Mouse (Mus musculus): ENCODE results near the gene Uvrag. TPM values are rescaled to one million over a fixed set of nuclear protein-coding genes. Genes with fewer than 3 reads are reported as not detected.

Gene Uvrag
- polyA plus RNA-seq, 1 experiment: 74.6 TPM

- no peak for TF ChIP-seq POLR2A (IDR thresholded peaks at IDR 0.05; ENCODE audit: control insufficient read depth, extremely low read depth, insufficient read depth, low read length, poor library complexity)
- TF ChIP-seq CTCF (IDR thresholded peaks at IDR 0.05; ENCODE audit: borderline replicate concordance, control insufficient read depth, extremely low read depth, insufficient read depth, low read length, poor library complexity): no peak
Measured at GRCm38 (mm10) chr7:99015419-99015818, 125.5 kb downstream of the Uvrag start.

DNA sequence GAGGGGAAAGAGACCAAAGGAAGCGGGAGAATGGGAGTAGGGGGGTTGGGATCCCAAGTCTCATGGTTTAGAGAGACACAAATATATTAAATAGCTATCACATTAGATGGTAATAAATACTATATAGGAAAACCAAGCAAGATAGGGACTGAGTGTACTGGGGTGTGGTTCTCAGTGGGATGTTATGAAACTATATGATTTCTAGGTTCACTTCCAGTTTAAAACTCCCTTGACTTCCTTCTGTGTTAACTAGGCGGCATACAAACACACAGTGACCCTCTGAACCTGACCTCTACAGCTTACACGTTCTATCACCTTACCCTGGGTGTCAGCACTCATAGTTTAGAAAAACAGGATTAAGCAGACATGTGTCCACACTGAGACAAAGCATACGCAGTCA, 126.3 kb downstream of the Uvrag start:
- Histone ChIP-seq H3K27ac (ENCODE audit: control insufficient read depth, insufficient read depth, low read length) (no peak overlapping the region), H3K4me3 (ENCODE audit: control insufficient read depth, insufficient read depth, low read length) (no peak overlapping the region), H3K36me3 (ENCODE audit: control insufficient read depth, insufficient read depth, low read length) (no peaks in the 10 kb centered on the region), H3K4me1 (replicated peaks; ENCODE audit: control insufficient read depth, insufficient read depth, low read length) (0 out of 2 replicates have a peak, but pooled peaks cover 4% of the 10 kb centered on the region), H3K27me3 (ENCODE audit: control insufficient read depth, insufficient read depth, low read length) (no peaks in the 10 kb centered on the region)
- TF ChIP-seq POLR2A (IDR thresholded peaks at IDR 0.05; ENCODE audit: control insufficient read depth, extremely low read depth, insufficient read depth, low read length, poor library complexity) (no peak), CTCF (IDR thresholded peaks at IDR 0.05; ENCODE audit: borderline replicate concordance, control insufficient read depth, extremely low read depth, insufficient read depth, low read length, poor library complexity) (no peak)
- WGBS: 97% methylated on average over 4 of the region's 4 CpGs
- DNase-seq: no peak

More at GRCm38 (mm10) chr7:99015419-99015818, 125.5 kb downstream of the Uvrag start:
- H3K27me3 ChIP-seq (ENCODE audit: control insufficient read depth, insufficient read depth, low read length): no peaks in the 10 kb centered on the region
- H3K4me3 ChIP-seq (ENCODE audit: control insufficient read depth, insufficient read depth, low read length): no peak overlapping the region
- no peak overlapping the region for H3K27ac ChIP-seq (ENCODE audit: control insufficient read depth, insufficient read depth, low read length)
- 0 out of 2 replicates have a peak, but pooled peaks cover 4% of the 10 kb centered on the region for H3K4me1 ChIP-seq (replicated peaks; ENCODE audit: control insufficient read depth, insufficient read depth, low read length)
- WGBS: 96% methylated on average over 17 of the region's 17 CpGs
- no peak for DNase-seq
- no peaks in the 10 kb centered on the region for H3K36me3 ChIP-seq (ENCODE audit: control insufficient read depth, insufficient read depth, low read length)

DNA sequence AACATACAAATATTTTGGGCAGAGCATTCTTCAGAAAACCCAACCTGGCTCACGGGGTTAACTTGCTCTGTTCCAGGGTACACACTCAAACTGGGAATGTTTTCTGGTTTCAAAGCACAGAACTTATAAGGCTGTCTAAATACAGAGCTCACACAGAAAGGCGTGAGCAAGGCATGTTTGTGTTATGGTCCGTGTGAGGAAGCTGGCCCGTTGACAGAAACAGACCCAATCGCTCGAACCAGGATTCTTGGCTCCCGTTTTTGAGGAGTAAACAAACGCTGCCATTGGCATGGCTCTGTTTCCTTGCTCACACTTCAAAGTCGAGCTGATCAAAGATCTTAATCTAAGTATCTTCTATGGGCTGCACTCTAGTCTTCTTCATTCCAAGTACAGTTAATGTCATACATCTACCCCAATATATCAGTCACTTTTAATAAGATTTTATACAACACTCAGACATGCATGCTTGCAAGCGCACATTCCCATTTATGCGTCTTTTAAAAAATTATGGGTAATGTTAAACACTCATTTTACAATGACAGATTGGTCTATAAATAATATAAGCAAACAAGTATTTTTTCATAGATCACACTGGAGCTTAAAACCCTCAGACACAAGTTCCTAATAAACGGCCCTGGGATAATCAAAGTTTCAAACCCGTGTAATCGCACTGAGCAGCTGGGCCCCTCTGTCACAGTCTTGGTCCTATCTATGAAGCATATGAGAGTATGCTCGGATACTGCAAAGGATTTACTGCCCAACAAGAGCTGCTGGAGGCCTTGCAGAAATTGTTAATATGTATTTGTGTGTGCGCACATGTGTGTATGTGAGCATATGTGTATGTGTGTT, 133.2 kb downstream of the Uvrag start:
- no peak overlapping the region for H3K4me3 ChIP-seq (ENCODE audit: control insufficient read depth, insufficient read depth, low read length)
- TF ChIP-seq CTCF (IDR thresholded peaks at IDR 0.05; ENCODE audit: borderline replicate concordance, control insufficient read depth, extremely low read depth, insufficient read depth, low read length, poor library complexity): no peak
- TF ChIP-seq POLR2A (IDR thresholded peaks at IDR 0.05; ENCODE audit: control insufficient read depth, extremely low read depth, insufficient read depth, low read length, poor library complexity): no peak
- H3K4me1 ChIP-seq (replicated peaks; ENCODE audit: control insufficient read depth, insufficient read depth, low read length): peaks cover 2% of the 10 kb centered on the region
- no peaks in the 10 kb centered on the region for H3K27me3 ChIP-seq (ENCODE audit: control insufficient read depth, insufficient read depth, low read length)
- H3K36me3 ChIP-seq (ENCODE audit: control insufficient read depth, insufficient read depth, low read length): peaks cover 4% of the 10 kb centered on the region
- H3K27ac ChIP-seq (ENCODE audit: control insufficient read depth, insufficient read depth, low read length): no peak overlapping the region
- no peak for DNase-seq
- WGBS: 91% methylated on average over 16 of the region's 16 CpGs

GRCm38 (mm10) chr7:99003231-99003630, 137.7 kb downstream of the Uvrag start:
- no peak overlapping the region for H3K27ac ChIP-seq (ENCODE audit: control insufficient read depth, insufficient read depth, low read length)
- H3K4me3 ChIP-seq (ENCODE audit: control insufficient read depth, insufficient read depth, low read length): no peak overlapping the region
- no peak for TF ChIP-seq POLR2A (IDR thresholded peaks at IDR 0.05; ENCODE audit: control insufficient read depth, extremely low read depth, insufficient read depth, low read length, poor library complexity)
- TF ChIP-seq CTCF (IDR thresholded peaks at IDR 0.05; ENCODE audit: borderline replicate concordance, control insufficient read depth, extremely low read depth, insufficient read depth, low read length, poor library complexity): no peak
- no peaks in the 10 kb centered on the region for H3K27me3 ChIP-seq (ENCODE audit: control insufficient read depth, insufficient read depth, low read length)
- 64% methylated on average over 6 of the region's 6 CpGs for WGBS
- DNase-seq: no peak
- H3K4me1 ChIP-seq (replicated peaks; ENCODE audit: control insufficient read depth, insufficient read depth, low read length): peaks cover 2% of the 10 kb centered on the region
- peaks cover 7% of the 10 kb centered on the region for H3K36me3 ChIP-seq (ENCODE audit: control insufficient read depth, insufficient read depth, low read length)

GRCm38 (mm10) chr7:98998722-98999121, 142.2 kb downstream of the Uvrag start:
- Histone ChIP-seq H3K4me1 (replicated peaks; ENCODE audit: control insufficient read depth, insufficient read depth, low read length) (peaks cover 15% of the 10 kb centered on the region), H3K27me3 (ENCODE audit: control insufficient read depth, insufficient read depth, low read length) (no peaks in the 10 kb centered on the region), H3K36me3 (ENCODE audit: control insufficient read depth, insufficient read depth, low read length) (peaks cover 7% of the 10 kb centered on the region; the same call in 1 of the 2 replicates), H3K27ac (ENCODE audit: control insufficient read depth, insufficient read depth, low read length) (no peak overlapping the region), H3K4me3 (ENCODE audit: control insufficient read depth, insufficient read depth, low read length) (no peak overlapping the region)
- TF ChIP-seq POLR2A (IDR thresholded peaks at IDR 0.05; ENCODE audit: control insufficient read depth, extremely low read depth, insufficient read depth, low read length, poor library complexity) (no peak), CTCF (IDR thresholded peaks at IDR 0.05; ENCODE audit: borderline replicate concordance, control insufficient read depth, extremely low read depth, insufficient read depth, low read length, poor library complexity) (no peak)
- DNase-seq: no peak

GRCm38 (mm10) chr7:98997760-98998159, 143.2 kb downstream of the Uvrag start:
- Histone ChIP-seq H3K4me3 (ENCODE audit: control insufficient read depth, insufficient read depth, low read length) (no peak overlapping the region), H3K4me1 (replicated peaks; ENCODE audit: control insufficient read depth, insufficient read depth, low read length) (peaks cover 16% of the 10 kb centered on the region)
- WGBS: 93% methylated on average over 7 of the region's 7 CpGs

More at GRCm38 (mm10) chr7:98997760-98998159, 143.2 kb downstream of the Uvrag start:
- no peak for TF ChIP-seq CTCF (IDR thresholded peaks at IDR 0.05; ENCODE audit: borderline replicate concordance, control insufficient read depth, extremely low read depth, insufficient read depth, low read length, poor library complexity)
- no peak for TF ChIP-seq POLR2A (IDR thresholded peaks at IDR 0.05; ENCODE audit: control insufficient read depth, extremely low read depth, insufficient read depth, low read length, poor library complexity)
- Histone ChIP-seq H3K36me3 (ENCODE audit: control insufficient read depth, insufficient read depth, low read length) (0 out of 2 replicates have a peak, but pooled peaks cover 3% of the 10 kb centered on the region), H3K27me3 (ENCODE audit: control insufficient read depth, insufficient read depth, low read length) (no peaks in the 10 kb centered on the region), H3K27ac (ENCODE audit: control insufficient read depth, insufficient read depth, low read length) (no peak overlapping the region)
- no peak for DNase-seq

Measured in thymus, adult 2 months (tissue).